Mouse (Mus musculus): ENCODE data around the gene Wipf1. TPM values are rescaled to one million over a fixed set of nuclear protein-coding genes. Genes with fewer than 3 reads are reported as not detected.

The Wipf1 gene
- total and polyA plus RNA-seq, 2 experiments from 2014 or later, result 1.8 to 2.4 TPM

GRCm38 (mm10) chr2:73401689-73402088 is 127.8 kb downstream of the Wipf1 start:
- H3K9ac ChIP-seq (replicated peaks; ENCODE audit: low read length, poor library complexity, severe bottlenecking), result no peak overlapping the region
- no peaks in the 10 kb centered on the region for H3K4me1 ChIP-seq (ENCODE audit: insufficient read depth, low read length)
- no peak for TF ChIP-seq CTCF (IDR thresholded peaks at IDR 0.05)
- H3K4me3 ChIP-seq (ENCODE audit: low read depth, low read length), result no peak overlapping the region
- H3K36me3 ChIP-seq (ENCODE audit: insufficient read depth, low read length), result no peaks in the 10 kb centered on the region
- WGBS, result 27% methylated on average over 1 of the region's 1 CpGs
- no peaks in the 10 kb centered on the region for H3K9me3 ChIP-seq (ENCODE audit: low read length)
- H3K27ac ChIP-seq (ENCODE audit: low read depth, low read length), result no peak overlapping the region
- no peaks in the 10 kb centered on the region for H3K27me3 ChIP-seq (ENCODE audit: insufficient read depth, low read length)
- no peak overlapping the region for H3K4me2 ChIP-seq (ENCODE audit: low read depth, low read length, poor library complexity, severe bottlenecking)
- DNase-seq (ENCODE audit: low spot score), result no peak
- ATAC-seq (ENCODE audit: low FRiP score), result no peak

DNA sequence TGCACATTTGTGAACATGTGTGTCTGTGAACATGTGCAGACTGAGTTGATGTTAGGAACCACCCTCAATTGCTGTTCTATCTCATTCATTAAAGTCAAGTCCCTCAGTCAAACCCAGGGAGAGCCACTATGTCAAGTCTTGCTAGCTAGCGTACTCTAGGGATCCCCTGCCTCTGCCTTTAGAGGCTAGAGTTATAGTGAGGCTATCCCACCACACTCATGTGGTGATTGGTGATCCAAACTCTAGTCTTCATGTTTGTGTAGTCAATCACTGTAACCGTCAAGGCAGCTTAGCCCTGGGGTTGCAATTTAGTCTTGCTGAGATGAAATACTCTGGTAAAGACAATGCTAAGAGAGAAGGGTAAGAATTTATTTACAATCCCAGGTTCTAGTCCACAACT is 132.1 kb downstream of the Wipf1 start:
- no peak for TF ChIP-seq CTCF (IDR thresholded peaks at IDR 0.05)
- H3K4me2 ChIP-seq (ENCODE audit: low read depth, low read length, poor library complexity, severe bottlenecking), result no peak overlapping the region
- no peak overlapping the region for H3K9ac ChIP-seq (replicated peaks; ENCODE audit: low read length, poor library complexity, severe bottlenecking)
- H3K36me3 ChIP-seq (ENCODE audit: insufficient read depth, low read length), result no peaks in the 10 kb centered on the region
- H3K27me3 ChIP-seq (ENCODE audit: insufficient read depth, low read length), result no peaks in the 10 kb centered on the region
- no peaks in the 10 kb centered on the region for H3K9me3 ChIP-seq (ENCODE audit: low read length)
- whole genome bisulfite sequencing, result 94% methylated on average over 2 of the region's 2 CpGs
- no peaks in the 10 kb centered on the region for H3K4me1 ChIP-seq (ENCODE audit: insufficient read depth, low read length)
- ATAC-seq (ENCODE audit: low FRiP score), result no peak
- H3K27ac ChIP-seq (ENCODE audit: low read depth, low read length), result no peak overlapping the region
- no peak for DNase-seq (ENCODE audit: low spot score)
- no peak overlapping the region for H3K4me3 ChIP-seq (ENCODE audit: low read depth, low read length)

DNA sequence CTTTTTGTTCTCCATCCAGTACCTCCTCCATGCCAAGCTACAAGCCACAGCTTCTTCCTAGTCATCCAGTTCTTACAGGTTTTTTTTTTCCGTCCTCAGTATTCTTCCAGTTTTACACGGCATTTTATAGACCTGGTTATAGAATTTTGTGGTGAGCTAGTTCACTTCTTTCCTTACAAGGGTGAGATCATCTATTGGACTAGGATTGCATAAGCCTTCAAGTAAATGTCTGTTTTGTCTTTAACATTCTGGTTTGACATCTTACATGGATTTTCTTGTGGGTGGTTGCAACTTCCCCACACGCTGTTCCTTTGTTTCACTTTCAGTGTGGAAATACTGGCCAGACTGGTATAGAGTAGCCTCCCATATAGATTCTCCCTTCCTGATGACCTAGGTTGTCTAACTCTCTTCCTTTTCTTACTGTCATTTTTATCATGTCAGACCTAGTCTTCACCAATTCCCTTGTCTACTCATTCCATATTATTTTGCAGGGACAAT is 132.7 kb downstream of the Wipf1 start:
- ATAC-seq (ENCODE audit: low FRiP score) (no peak), DNase-seq (ENCODE audit: low spot score) (no peak)
- no peak overlapping the region for H3K9ac ChIP-seq (replicated peaks; ENCODE audit: low read length, poor library complexity, severe bottlenecking)
- H3K36me3 ChIP-seq (ENCODE audit: insufficient read depth, low read length), result no peaks in the 10 kb centered on the region
- no peak overlapping the region for H3K4me2 ChIP-seq (ENCODE audit: low read depth, low read length, poor library complexity, severe bottlenecking)
- H3K4me1 ChIP-seq (ENCODE audit: insufficient read depth, low read length), result no peaks in the 10 kb centered on the region
- no peak overlapping the region for H3K4me3 ChIP-seq (ENCODE audit: low read depth, low read length)
- no peak overlapping the region for H3K27ac ChIP-seq (ENCODE audit: low read depth, low read length)
- H3K9me3 ChIP-seq (ENCODE audit: low read length), result no peaks in the 10 kb centered on the region
- no peak for TF ChIP-seq CTCF (IDR thresholded peaks at IDR 0.05)
- no peaks in the 10 kb centered on the region for H3K27me3 ChIP-seq (ENCODE audit: insufficient read depth, low read length)
- 95% methylated on average over 3 of the region's 3 CpGs for WGBS

GRCm38 (mm10) chr2:73395516-73395915 is 134.0 kb downstream of the Wipf1 start:
- WGBS, result 85% methylated on average over 8 of the region's 8 CpGs
- no peaks in the 10 kb centered on the region for H3K4me1 ChIP-seq (ENCODE audit: insufficient read depth, low read length)

GRCm38 (mm10) chr2:73394476-73394875 is 135.1 kb downstream of the Wipf1 start:
- Histone ChIP-seq H3K9ac (replicated peaks; ENCODE audit: low read length, poor library complexity, severe bottlenecking) (no peak overlapping the region), H3K4me2 (ENCODE audit: low read depth, low read length, poor library complexity, severe bottlenecking) (no peak overlapping the region), H3K27ac (ENCODE audit: low read depth, low read length) (no peak overlapping the region), H3K36me3 (ENCODE audit: insufficient read depth, low read length) (no peaks in the 10 kb centered on the region), H3K27me3 (ENCODE audit: insufficient read depth, low read length) (no peaks in the 10 kb centered on the region), H3K9me3 (ENCODE audit: low read length) (no peaks in the 10 kb centered on the region), H3K4me3 (ENCODE audit: low read depth, low read length) (no peak overlapping the region), H3K4me1 (ENCODE audit: insufficient read depth, low read length) (no peaks in the 10 kb centered on the region)
- ATAC-seq (ENCODE audit: low FRiP score) (no peak), DNase-seq (ENCODE audit: low spot score) (no peak)
- 89% methylated on average over 3 of the region's 3 CpGs for WGBS
- TF ChIP-seq CTCF (IDR thresholded peaks at IDR 0.05), result no peak

More at GRCm38 (mm10) chr2:73395516-73395915, 134.0 kb downstream of the Wipf1 start:
- Histone ChIP-seq H3K27me3 (ENCODE audit: insufficient read depth, low read length) (no peaks in the 10 kb centered on the region), H3K9ac (replicated peaks; ENCODE audit: low read length, poor library complexity, severe bottlenecking) (no peak overlapping the region), H3K27ac (ENCODE audit: low read depth, low read length) (no peak overlapping the region), H3K4me3 (ENCODE audit: low read depth, low read length) (no peak overlapping the region), H3K36me3 (ENCODE audit: insufficient read depth, low read length) (no peaks in the 10 kb centered on the region), H3K4me2 (ENCODE audit: low read depth, low read length, poor library complexity, severe bottlenecking) (no peak overlapping the region), H3K9me3 (ENCODE audit: low read length) (no peaks in the 10 kb centered on the region)
- TF ChIP-seq CTCF (IDR thresholded peaks at IDR 0.05), result no peak
- ATAC-seq (ENCODE audit: low FRiP score), result no peak
- DNase-seq (ENCODE audit: low spot score), result no peak

DNA sequence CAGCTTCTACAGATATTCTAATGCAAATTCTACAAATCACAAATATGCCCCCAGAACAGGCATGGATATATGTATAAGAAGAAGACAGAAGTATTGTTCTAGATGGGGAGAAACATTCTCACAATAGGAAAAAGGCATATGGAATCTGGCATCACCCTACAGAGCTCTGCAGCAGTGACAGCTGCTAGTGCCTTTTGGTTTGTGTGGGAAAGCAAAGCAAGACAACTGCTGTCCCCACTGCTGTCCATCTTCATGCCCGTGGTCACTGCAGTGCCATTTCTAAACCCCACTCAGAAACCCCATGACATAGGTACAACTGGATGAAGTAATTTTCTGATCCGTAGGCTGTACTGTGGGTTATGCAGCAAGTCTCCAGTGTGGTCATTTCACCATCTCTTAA is 136.8 kb downstream of the Wipf1 start:
- no peak overlapping the region for H3K9ac ChIP-seq (replicated peaks; ENCODE audit: low read length, poor library complexity, severe bottlenecking)
- WGBS, result 78% methylated on average over 2 of the region's 2 CpGs
- no peak for ATAC-seq (ENCODE audit: low FRiP score)

More for the DNA sequence above, 136.8 kb downstream of the Wipf1 start:
- H3K4me3 ChIP-seq (ENCODE audit: low read depth, low read length), result no peak overlapping the region
- H3K4me2 ChIP-seq (ENCODE audit: low read depth, low read length, poor library complexity, severe bottlenecking), result no peak overlapping the region
- no peaks in the 10 kb centered on the region for H3K4me1 ChIP-seq (ENCODE audit: insufficient read depth, low read length)
- no peak overlapping the region for H3K27ac ChIP-seq (ENCODE audit: low read depth, low read length)
- no peaks in the 10 kb centered on the region for H3K36me3 ChIP-seq (ENCODE audit: insufficient read depth, low read length)
- DNase-seq (ENCODE audit: low spot score), result no peak
- TF ChIP-seq CTCF (IDR thresholded peaks at IDR 0.05), result no peak
- no peaks in the 10 kb centered on the region for H3K27me3 ChIP-seq (ENCODE audit: insufficient read depth, low read length)
- no peaks in the 10 kb centered on the region for H3K9me3 ChIP-seq (ENCODE audit: low read length)
